Mouse (Mus musculus): ENCODE data around the gene Ctdsp2. TPM values are rescaled to one million over a fixed set of nuclear protein-coding genes. Genes with fewer than 3 reads are reported as not detected.

Gene Ctdsp2
- polyA plus RNA-seq, 1 experiment from 2014 or later: 70.5 TPM

MicroRNAs encoded within 50 kb of the gene (microRNA counts, 519-probe panel; counts per million panel counts)
- microRNA mmu-miR-26a (2,892 counts per million, percentile 69 among the panel's probes with 10 or more counts), microRNA mmu-miR-546 (104 counts per million, percentile 35 among the panel's probes with 10 or more counts)

Small RNA genes lying within 50 kb of the gene (microRNA-seq; reads per million reads assigned to microRNA genes)
- 50.8 reads per million, percentile 49 among the genes with 10 or more reads in this experiment for gene Mir26a-2
- gene Mir546: 0.47 reads per million

Other genes with a start within 250 kb of the Ctdsp2 start
- gene Atp23, start 77.4 kb upstream of the Ctdsp2 start, polyA plus RNA-seq (2015; fragmentation: Nextera tagmentation; extraction: Ambion mirVana): 16.5 and 18.4 TPM in 2 replicates
- 0.17 and 0.22 TPM in 2 replicates for gene Avil, start 22.0 kb downstream of the Ctdsp2 start, polyA plus RNA-seq (2015; fragmentation: Nextera tagmentation; extraction: Ambion mirVana)
- 102 and 103 TPM in 2 replicates for gene Tsfm, start 52.1 kb downstream of the Ctdsp2 start, polyA plus RNA-seq (2015; fragmentation: Nextera tagmentation; extraction: Ambion mirVana)
- 52.8 and 58.2 TPM in 2 replicates for gene Mettl1, start 62.7 kb downstream of the Ctdsp2 start, polyA plus RNA-seq (2015; fragmentation: Nextera tagmentation; extraction: Ambion mirVana)
- 0.76 and 0.94 TPM in 2 replicates for gene Eef1akmt3, start 62.8 kb downstream of the Ctdsp2 start, polyA plus RNA-seq (2015; fragmentation: Nextera tagmentation; extraction: Ambion mirVana)
- gene Cyp27b1, start 69.5 kb downstream of the Ctdsp2 start, polyA plus RNA-seq (2015; fragmentation: Nextera tagmentation; extraction: Ambion mirVana): 32.6 and 53.8 TPM in 2 replicates
- gene March9, start 81.5 kb downstream of the Ctdsp2 start, polyA plus RNA-seq (2015; fragmentation: Nextera tagmentation; extraction: Ambion mirVana): 1.2 and 1.4 TPM in 2 replicates
- gene Cdk4, start 84.8 kb downstream of the Ctdsp2 start, polyA plus RNA-seq (2015; fragmentation: Nextera tagmentation; extraction: Ambion mirVana): 1,871 and 1,917 TPM in 2 replicates
- 205 and 208 TPM in 2 replicates for gene Tspan31, start 91.5 kb downstream of the Ctdsp2 start, polyA plus RNA-seq (2015; fragmentation: Nextera tagmentation; extraction: Ambion mirVana)
- gene Agap2, start 96.6 kb downstream of the Ctdsp2 start, polyA plus RNA-seq (2015; fragmentation: Nextera tagmentation; extraction: Ambion mirVana): 0.04 and 0.09 TPM in 2 replicates
- gene Os9, start 142.4 kb downstream of the Ctdsp2 start, polyA plus RNA-seq (2015; fragmentation: Nextera tagmentation; extraction: Ambion mirVana): 106 and 110 TPM in 2 replicates
- gene B4galnt1, start 186.5 kb downstream of the Ctdsp2 start, polyA plus RNA-seq (2015; fragmentation: Nextera tagmentation; extraction: Ambion mirVana): 7.2 and 10.1 TPM in 2 replicates
- 2.7 and 4.4 TPM in 2 replicates for gene Slc26a10, start 201.9 kb downstream of the Ctdsp2 start, polyA plus RNA-seq (2015; fragmentation: Nextera tagmentation; extraction: Ambion mirVana)
- gene Arhgef25, start 211.4 kb downstream of the Ctdsp2 start, polyA plus RNA-seq (2015; fragmentation: Nextera tagmentation; extraction: Ambion mirVana): 47.8 and 53.8 TPM in 2 replicates
- gene Dtx3, start 217.0 kb downstream of the Ctdsp2 start, polyA plus RNA-seq (2015; fragmentation: Nextera tagmentation; extraction: Ambion mirVana): 115 and 125 TPM in 2 replicates
- 50.9 and 52.2 TPM in 2 replicates for gene Pip4k2c, start 232.9 kb downstream of the Ctdsp2 start, polyA plus RNA-seq (2015; fragmentation: Nextera tagmentation; extraction: Ambion mirVana)